Comparison of ENCODE assay signal across 8 mouse cellular contexts in genomic region chr19:18687556-18687955, GRCm38 (mm10). TPM values are rescaled to one million over a fixed set of nuclear protein-coding genes. Genes with fewer than 3 reads are reported as not detected.
DNase-seq lines count a peak whose midpoint lies in the region; ATAC-seq and TF ChIP-seq lines count a peak whose summit lies in the region.

No protein-coding gene starts in this region.

- H3K4me2 ChIP-seq in heart, postnatal 0 days (ENCODE audit: low read depth, low read length) = no peak overlapping the region
- H3K4me2 ChIP-seq in limb, embryonic 14.5 days (replicated peaks; ENCODE audit: low read depth, low read length, severe bottlenecking) = no peak overlapping the region

- intact Hi-C loops in heart, postnatal 25 days (cut with DNase I) = loop anchor here (1.0 kb wide), 1 partner anchor 148 kb away; no protein-coding TSS in a partner anchor

- no peak overlapping the region for H3K4me3 ChIP-seq in heart, postnatal 0 days (ENCODE audit: low read depth, low read length)
- H3K4me3 ChIP-seq in limb, embryonic 14.5 days (replicated peaks; ENCODE audit: low read length) = no peak overlapping the region

- 70% methylated on average over 3 of the region's 3 CpGs for WGBS in heart, postnatal 0 days
- 74% methylated on average over 3 of the region's 3 CpGs for WGBS in limb, embryonic 14.5 days

- TF ChIP-seq CTCF in heart, postnatal 0 days (IDR thresholded peaks at IDR 0.05; ENCODE audit: low read depth) = peak; percentile 74

- TF ChIP-seq POLR2A in limb, embryonic 14.5 days (IDR thresholded peaks at IDR 0.05; ENCODE audit: borderline replicate concordance, extremely low read depth, insufficient read depth, insufficient read length) = no peak

- peak; percentile 53 for DNase-seq in heart, postnatal 0 days (ENCODE audit: low spot score)
- DNase-seq in heart, postnatal 25 days (ENCODE audit: low spot score) = no peak
- peak; percentile 80 for DNase-seq in CD4-positive helper T cell, adult 2 months (ENCODE audit: low read depth, low spot score)
- peak; percentile 73 for DNase-seq in ZHBTc4 (ENCODE audit: low read depth, low spot score)
- peak; percentile 58 for DNase-seq in limb, embryonic 14.5 days (ENCODE audit: low spot score)
- peak; percentile 35 to 48 for DNase-seq in spleen, postnatal 36 days (ENCODE audit: low spot score in 2 of 2)
- no peak for DNase-seq in urinary bladder, adult 18-20 months (ENCODE audit: low spot score in 2 of 2)

- H3K27ac ChIP-seq in heart, postnatal 0 days (ENCODE audit: low read depth) = no peak overlapping the region
- H3K27ac ChIP-seq in limb, embryonic 14.5 days (replicated peaks; ENCODE audit: low read depth, low read length) = no peak overlapping the region

- TF ChIP-seq EP300 in heart, postnatal 0 days (IDR thresholded peaks at IDR 0.05; ENCODE audit: low read depth) = no peak

- H3K9me3 ChIP-seq in heart, postnatal 0 days (replicated peaks; ENCODE audit: control insufficient read depth, low read length) = no peaks in the 10 kb centered on the region
- H3K9me3 ChIP-seq in limb, embryonic 14.5 days (ENCODE audit: control insufficient read depth, low read length) = no peaks in the 10 kb centered on the region

- H3K27me3 ChIP-seq in heart, postnatal 0 days (ENCODE audit: control insufficient read depth, insufficient read depth, low read length) = no peaks in the 10 kb centered on the region
- no peaks in the 10 kb centered on the region for H3K27me3 ChIP-seq in limb, embryonic 14.5 days (ENCODE audit: control insufficient read depth, insufficient read depth, low read length)

- peak; percentile 49; the same call in 1 of the 2 replicates for ATAC-seq in heart, postnatal 0 days (ENCODE audit: insufficient read depth, low read depth)
- ATAC-seq in erythroblast, adult 5-6 weeks (replicated peaks; ENCODE audit: low FRiP score, poor library complexity, severe bottlenecking) = peak; percentile 86
- ATAC-seq in limb, embryonic 14.5 days (ENCODE audit: low FRiP score, low read depth) = no peak; the same call in 1 of the 2 replicates

- no peaks in the 10 kb centered on the region for H3K4me1 ChIP-seq in heart, postnatal 0 days (ENCODE audit: control insufficient read depth, insufficient read depth)
- no peaks in the 10 kb centered on the region for H3K4me1 ChIP-seq in limb, embryonic 14.5 days (ENCODE audit: control insufficient read depth, insufficient read depth, low read length)

- H3K36me3 ChIP-seq in heart, postnatal 0 days (replicated peaks; ENCODE audit: control insufficient read depth, insufficient read depth, low read length) = peaks cover 11% of the 10 kb centered on the region; the same call in 1 of the 2 replicates
- H3K36me3 ChIP-seq in limb, embryonic 14.5 days (ENCODE audit: control insufficient read depth, insufficient read depth, low read length) = peaks cover 8% of the 10 kb centered on the region; the same call in 1 of the 2 replicates

- H3K9ac ChIP-seq in heart, postnatal 0 days (replicated peaks; ENCODE audit: low read depth, low read length) = no peak overlapping the region
- no peak overlapping the region for H3K9ac ChIP-seq in limb, embryonic 14.5 days (ENCODE audit: low read depth, low read length, severe bottlenecking)

RNA-seq across cellular contexts. Expression of gene Carnmt1, which starts 17.0 kb away (rescaled TPM):
- total RNA-seq in heart, postnatal 0 days (2014; rRNA removed; ENCODE audit: low replicate concordance) = 15.3 and 24.6 TPM in 2 replicates
- 28.6 and 30.9 TPM in 2 replicates for polyA plus RNA-seq in heart, postnatal 0 days (2015; fragmentation: Nextera tagmentation; extraction: Ambion mirVana)
- total RNA-seq in heart, postnatal 25 days (2021) = 10 to 100 TPM; 31.0 to 33.3 TPM
- 10.2 and 10.9 TPM in 2 replicates for total RNA-seq in erythroblast, adult 5-6 weeks (2015; ENCODE audit: low replicate concordance)
- total RNA-seq in erythroblast, adult 5-6 weeks (2017; ENCODE audit: low replicate concordance) = 9.3 and 11.7 TPM in 2 replicates
- polyA plus RNA-seq in limb, embryonic 14.5 days (2012; rRNA removed) = 15.5 and 17.2 TPM in 2 replicates
- 39.7 and 46.5 TPM in 2 replicates for polyA plus RNA-seq in limb, embryonic 14.5 days (2014; fragmentation: Nextera tagmentation; extraction: Ambion mirVana)

RNA-seq across cellular contexts. Expression of gene D030056L22Rik, which starts 25.4 kb away (rescaled TPM):
- total RNA-seq in heart, postnatal 0 days (2014; rRNA removed; ENCODE audit: low replicate concordance) = 16.9 and 33.9 TPM in 2 replicates
- 14.6 and 18.8 TPM in 2 replicates for polyA plus RNA-seq in heart, postnatal 0 days (2015; fragmentation: Nextera tagmentation; extraction: Ambion mirVana)
- total RNA-seq in heart, postnatal 25 days (2021) = 10 to 100 TPM in 1 of 2 experiments, 1 to 10 TPM in 1; 9.7 to 10.8 TPM
- total RNA-seq in erythroblast, adult 5-6 weeks (2015; ENCODE audit: low replicate concordance) = 30.1 and 40.0 TPM in 2 replicates
- total RNA-seq in erythroblast, adult 5-6 weeks (2017; ENCODE audit: low replicate concordance) = 17.3 and 21.9 TPM in 2 replicates
- polyA plus RNA-seq in limb, embryonic 14.5 days (2012; rRNA removed) = 24.8 and 28.9 TPM in 2 replicates
- 25.8 and 26.7 TPM in 2 replicates for polyA plus RNA-seq in limb, embryonic 14.5 days (2014; fragmentation: Nextera tagmentation; extraction: Ambion mirVana)

RNA-seq across cellular contexts. Expression of gene Nmrk1, which starts 55.8 kb away (rescaled TPM):
- 1.6 and 13.8 TPM in 2 replicates for total RNA-seq in heart, postnatal 0 days (2014; rRNA removed; ENCODE audit: low replicate concordance)
- 6.7 TPM in 2 replicates for polyA plus RNA-seq in heart, postnatal 0 days (2015; fragmentation: Nextera tagmentation; extraction: Ambion mirVana)
- 1 to 10 TPM; 2.4 to 2.8 TPM for total RNA-seq in heart, postnatal 25 days (2021)
- total RNA-seq in erythroblast, adult 5-6 weeks (2015; ENCODE audit: low replicate concordance) = 0.63 and 1.7 TPM in 2 replicates
- total RNA-seq in erythroblast, adult 5-6 weeks (2017; ENCODE audit: low replicate concordance) = 1.1 and 1.8 TPM in 2 replicates
- 13.6 and 15.8 TPM in 2 replicates for polyA plus RNA-seq in limb, embryonic 14.5 days (2012; rRNA removed)
- polyA plus RNA-seq in limb, embryonic 14.5 days (2014; fragmentation: Nextera tagmentation; extraction: Ambion mirVana) = 12.4 TPM in 2 replicates

RNA-seq across cellular contexts. Expression of gene Ostf1, which starts 55.9 kb away (rescaled TPM):
- 81.7 and 82.7 TPM in 2 replicates for total RNA-seq in heart, postnatal 0 days (2014; rRNA removed; ENCODE audit: low replicate concordance)
- 89.2 and 89.3 TPM in 2 replicates for polyA plus RNA-seq in heart, postnatal 0 days (2015; fragmentation: Nextera tagmentation; extraction: Ambion mirVana)
- 10 to 100 TPM; 38.1 to 41.2 TPM for total RNA-seq in heart, postnatal 25 days (2021)
- 49.9 and 65.9 TPM in 2 replicates for total RNA-seq in erythroblast, adult 5-6 weeks (2015; ENCODE audit: low replicate concordance)
- total RNA-seq in erythroblast, adult 5-6 weeks (2017; ENCODE audit: low replicate concordance) = 59.0 and 70.4 TPM in 2 replicates
- polyA plus RNA-seq in limb, embryonic 14.5 days (2012; rRNA removed) = 40.2 and 51.6 TPM in 2 replicates
- polyA plus RNA-seq in limb, embryonic 14.5 days (2014; fragmentation: Nextera tagmentation; extraction: Ambion mirVana) = 99.1 and 108 TPM in 2 replicates

Comparison
In these comparisons a context has a peak if more than half of its experiments do, and no peak if none do; other contexts are left out.
1. DNase-seq: peak in heart, postnatal 0 days (single experiment), CD4-positive helper T cell, adult 2 months (single experiment), ZHBTc4 (single experiment), limb, embryonic 14.5 days (single experiment) and spleen, postnatal 36 days (2 of 2); none in heart, postnatal 25 days (single experiment) and urinary bladder, adult 18-20 months (0 of 2).